8 mouse cellular contexts compared by ENCODE assay signal in the genomic region with DNA sequence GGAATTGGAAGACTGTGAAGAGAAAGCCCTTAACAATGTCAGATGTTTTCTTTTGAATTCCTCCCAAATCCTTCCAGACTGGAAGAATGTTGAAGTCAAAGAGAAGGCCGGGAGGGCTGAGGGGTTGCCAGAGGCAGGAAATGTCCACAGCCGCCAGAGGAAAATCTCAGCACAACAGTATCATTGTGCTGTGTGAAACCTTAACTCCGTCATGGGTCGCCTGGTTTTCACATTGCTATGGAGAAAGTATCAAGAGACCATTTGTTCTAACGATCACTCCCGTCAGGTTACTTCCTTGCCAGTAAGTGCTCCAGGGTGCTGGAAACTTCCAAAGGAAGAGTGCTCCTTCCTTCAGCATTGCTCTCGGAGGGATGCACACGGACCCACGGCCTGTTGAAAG.
DNase-seq lines count a peak whose midpoint lies in the region; ATAC-seq lines count a peak whose summit lies in the region.

No protein-coding gene starts in this region.

- H3K9me3 ChIP-seq in hindbrain, embryonic 16.5 days (ENCODE audit: control insufficient read depth, low read length), result no peaks in the 10 kb centered on the region
- no peaks in the 10 kb centered on the region for H3K9me3 ChIP-seq in midbrain, embryonic 15.5 days

- H3K27me3 ChIP-seq in hindbrain, embryonic 16.5 days (replicated peaks; ENCODE audit: control insufficient read depth, insufficient read depth, low read length), result no peaks in the 10 kb centered on the region
- no peaks in the 10 kb centered on the region for H3K27me3 ChIP-seq in midbrain, embryonic 15.5 days (replicated peaks)

- H3K27ac ChIP-seq in hindbrain, embryonic 16.5 days (ENCODE audit: low read depth, low read length), result no peak overlapping the region
- H3K27ac ChIP-seq in midbrain, embryonic 15.5 days, result 0 out of 2 replicates have a peak overlapping the region, but pooled peaks have one; percentile 34

- H3K36me3 ChIP-seq in hindbrain, embryonic 16.5 days (ENCODE audit: control insufficient read depth, insufficient read depth, low read length), result no peaks in the 10 kb centered on the region
- no peaks in the 10 kb centered on the region for H3K36me3 ChIP-seq in midbrain, embryonic 15.5 days (replicated peaks)

- 11% methylated on average over 9 of the region's 9 CpGs for WGBS in hindbrain, embryonic 16.5 days
- WGBS in midbrain, embryonic 15.5 days, result 13% methylated on average over 9 of the region's 9 CpGs

- H3K4me2 ChIP-seq in hindbrain, embryonic 16.5 days (ENCODE audit: low read length), result peak overlapping the region; percentile 27
- peak overlapping the region; percentile 11; the same call in 1 of the 2 replicates for H3K4me2 ChIP-seq in midbrain, embryonic 15.5 days

- H3K9ac ChIP-seq in hindbrain, embryonic 16.5 days (ENCODE audit: low read depth, low read length), result no peak overlapping the region
- no peak overlapping the region for H3K9ac ChIP-seq in midbrain, embryonic 15.5 days

- peak; percentile 85 for ATAC-seq in hindbrain, embryonic 16.5 days
- peak; percentile 46; the same call in 1 of the 2 replicates for ATAC-seq in midbrain, embryonic 15.5 days (replicated peaks)
- no peak for ATAC-seq in frontal cortex, adult (ENCODE audit: low TSS enrichment)
- ATAC-seq in erythroblast, adult 5-6 weeks (replicated peaks; ENCODE audit: low FRiP score, poor library complexity, severe bottlenecking), result no peak

- no peak overlapping the region for H3K4me3 ChIP-seq in hindbrain, embryonic 16.5 days (ENCODE audit: low read length)
- H3K4me3 ChIP-seq in midbrain, embryonic 15.5 days, result no peak overlapping the region

- peaks cover 5% of the 10 kb centered on the region; the same call in 1 of the 2 replicates for H3K4me1 ChIP-seq in hindbrain, embryonic 16.5 days (ENCODE audit: control insufficient read depth, insufficient read depth, low read depth, low read length)
- peaks cover 9% of the 10 kb centered on the region; the same call in 1 of the 2 replicates for H3K4me1 ChIP-seq in midbrain, embryonic 15.5 days

- DNase-seq in embryo, embryonic 9.5 days (ENCODE audit: extremely low spot score), result peak; percentile 43
- peak; percentile 79 for DNase-seq in forelimb bud, embryonic 11.5 days (ENCODE audit: low read depth, low spot score)
- DNase-seq in layer of hippocampus, postnatal 14 days (ENCODE audit: low spot score in 2 of 2), result no peak
- no peak for DNase-seq in lung, postnatal 14 days

Comparison
In these comparisons a context has a peak if more than half of its experiments do, and no peak if none do; other contexts are left out.
1. DNase-seq: peak in embryo, embryonic 9.5 days (single experiment) and forelimb bud, embryonic 11.5 days (single experiment); none in layer of hippocampus, postnatal 14 days (0 of 2) and lung, postnatal 14 days (single experiment).
2. ATAC-seq: peak in hindbrain, embryonic 16.5 days (single experiment) and midbrain, embryonic 15.5 days (single experiment); none in frontal cortex, adult (single experiment) and erythroblast, adult 5-6 weeks (single experiment).